Mouse (Mus musculus): ENCODE data around the gene Olfr345. TPM values are rescaled to one million over a fixed set of nuclear protein-coding genes. Genes with fewer than 3 reads are reported as not detected.

Olfr345 gene
- total RNA-seq (2018; cell fraction: chromatin; rRNA removed) = not detected
- total RNA-seq (2018; cell fraction: cytosol; rRNA removed) = not detected
- not detected for total RNA-seq (2018; cell fraction: nucleus; rRNA removed)
- polyA plus RNA-seq (2018) = not detected in 3 replicates

- H3K36me3 ChIP-seq (ENCODE audit: inconsistent target) = no peaks in the 10 kb centered on the region
- H3K4me3 ChIP-seq (ENCODE audit: inconsistent target) = no peak within 1 kb of the TSS
- 63% methylated on average over 1 of the region's 1 CpGs for WGBS (ENCODE audit: missing documents)
- no peaks in the 10 kb centered on the region for H3K79me2 ChIP-seq (ENCODE audit: inconsistent target)
- no peak within 1 kb of the TSS for H3K27ac ChIP-seq
Observed at GRCm38 (mm10) chr2:36639741-36640140, at the start of gene Olfr345. Olfr345 (plus strand) TSS chr2:36640041.

DNA sequence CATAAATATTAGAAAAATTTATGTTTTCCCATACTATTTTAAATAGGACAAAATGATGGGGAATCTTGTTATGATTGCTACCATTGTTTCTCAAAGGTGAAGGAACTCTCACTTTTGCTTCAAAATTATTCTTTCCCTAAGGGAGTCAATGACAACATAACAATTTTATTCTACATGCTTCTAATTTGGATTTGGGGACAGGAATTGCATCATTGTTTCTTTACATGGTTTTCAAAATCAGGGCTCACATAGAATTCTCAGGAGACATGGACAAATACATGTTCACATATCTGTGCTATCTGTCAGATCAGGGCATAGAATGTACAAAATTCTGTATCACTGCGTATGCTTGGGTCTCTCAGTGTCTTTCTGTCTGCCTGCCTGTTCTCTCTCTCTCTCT lies 45.6 kb downstream of the Olfr345 start, which contains the start of gene Olfr346:
Gene Olfr346 (plus strand): TSS at position 301 of the 400 bp plus-strand sequence.
- H3K36me3 ChIP-seq (ENCODE audit: inconsistent target) = no peaks in the 10 kb centered on the region
- WGBS (ENCODE audit: missing documents) = no CpG with 5 or more reads among the region's 1 CpGs

More for the DNA sequence above, 45.6 kb downstream of the Olfr345 start, which contains the start of gene Olfr346:
- Histone ChIP-seq H3K79me2 (ENCODE audit: inconsistent target) (no peaks in the 10 kb centered on the region), H3K27ac (no peak within 1 kb of the TSS), H3K4me3 (ENCODE audit: inconsistent target) (no peak within 1 kb of the TSS)

Other genes starting within 250 kb of the Olfr345 start
- gene Olfr339, start 221.1 kb upstream of the Olfr345 start, polyA plus RNA-seq (2018) = not detected in 3 replicates
- not detected in 3 replicates for gene Olfr340, start 187.5 kb upstream of the Olfr345 start, polyA plus RNA-seq (2018)
- gene Olfr341, start 157.6 kb upstream of the Olfr345 start, polyA plus RNA-seq (2018) = not detected in 3 replicates
- gene Olfr342, start 115.0 kb upstream of the Olfr345 start, polyA plus RNA-seq (2018) = not detected in 3 replicates
- gene Olfr344, start 73.4 kb upstream of the Olfr345 start, polyA plus RNA-seq (2018) = not detected in 3 replicates
- gene Olfr346, start 45.7 kb downstream of the Olfr345 start, polyA plus RNA-seq (2018) = not detected in 3 replicates
- gene Olfr347, start 91.9 kb downstream of the Olfr345 start, polyA plus RNA-seq (2018) = not detected in 3 replicates
- gene Olfr348, start 144.2 kb downstream of the Olfr345 start, polyA plus RNA-seq (2018) = not detected in 3 replicates
- not detected in 3 replicates for gene Olfr50, start 150.5 kb downstream of the Olfr345 start, polyA plus RNA-seq (2018)
- not detected in 3 replicates for gene Olfr3, start 177.0 kb downstream of the Olfr345 start, polyA plus RNA-seq (2018)
- gene Olfr350, start 206.3 kb downstream of the Olfr345 start, polyA plus RNA-seq (2018) = not detected in 3 replicates
- not detected in 3 replicates for gene Olfr351, start 222.6 kb downstream of the Olfr345 start, polyA plus RNA-seq (2018)
- gene Olfr352, start 228.4 kb downstream of the Olfr345 start, polyA plus RNA-seq (2018) = not detected in 3 replicates

Data from macrophage (primary cell).